Mouse (Mus musculus) liver, adult 2 months (tissue): ENCODE data around the gene Sun1.

Source experiments
- CTCF ChIP-seq: fragments of 200-500 bp; IDR thresholded peaks from 2 replicates; pipeline ENCODE4 v1.5.1; 2011; ENCODE audit warnings: low read depth, low read length, control low read depth
- POLR2A ChIP-seq: fragments of 200-500 bp; IDR thresholded peaks from 2 replicates; pipeline ENCODE4 v1.6.1; 2011; ENCODE audit warnings: low read length, control low read depth; ENCODE audit not compliant: insufficient read depth; ENCODE audit errors: extremely low read depth

- TF ChIP-seq CTCF (no peak), POLR2A (no peak)
Observed at GRCm38 (mm10) chr5:139247767-139248166, 47.3 kb downstream of the Sun1 start.
